Mouse (Mus musculus): ENCODE measurements around the gene Ank. TPM values are rescaled to one million over a fixed set of nuclear protein-coding genes. Genes with fewer than 3 reads are reported as not detected.

Ank gene
- total and polyA plus RNA-seq, 3 experiments = 0.04 to 0.15 TPM; not detected in 1

DNA sequence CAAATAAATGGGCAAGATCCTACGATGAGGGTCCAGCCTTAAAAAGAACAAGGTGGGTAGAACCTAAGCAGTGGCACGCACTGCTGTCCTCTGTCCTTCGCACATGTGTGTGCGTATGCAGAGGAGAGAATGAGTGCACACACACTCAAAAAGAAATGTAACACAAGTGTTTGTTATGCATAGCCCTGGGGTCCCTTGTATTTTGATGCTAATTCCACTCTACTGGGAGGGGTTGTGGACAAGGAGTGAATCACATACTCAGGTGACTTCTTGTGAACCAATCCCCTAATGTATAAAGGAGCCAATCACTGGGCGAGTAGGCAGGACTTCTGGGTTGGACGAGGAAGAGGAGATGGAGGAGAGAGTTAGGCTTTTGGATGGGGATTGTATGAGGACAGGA lies 44.9 kb upstream of the Ank start:
- Histone ChIP-seq H3K9ac (ENCODE audit: control insufficient read depth, low read depth, low read length, poor library complexity, severe bottlenecking) (no peak overlapping the region), H3K4me1 (ENCODE audit: control insufficient read depth in 1 of 2, insufficient read depth in 2 of 2, low read length in 2 of 2) (no peaks in the 10 kb centered on the region), H3K79me2 (ENCODE audit: control insufficient read depth, insufficient read depth, low read length, poor library complexity) (no peaks in the 10 kb centered on the region), H3K27me3 (ENCODE audit: control insufficient read depth in 1 of 2, insufficient read depth in 2 of 2, low read length in 2 of 2) (no peaks in the 10 kb centered on the region), H3K27ac (ENCODE audit: control insufficient read depth, low read depth, low read length) (no peak overlapping the region), H3K36me3 (ENCODE audit: control insufficient read depth in 1 of 2, insufficient read depth in 2 of 2, low read length in 2 of 2) (no peaks in the 10 kb centered on the region), H3K9me3 (replicated peaks; ENCODE audit: insufficient read depth, low read length) (no peaks in the 10 kb centered on the region), H3K4me3 (ENCODE audit: control insufficient read depth in 1 of 2, insufficient read depth in 1 of 2, low read depth in 2 of 2, low read length in 2 of 2) (no peak overlapping the region)
- TF ChIP-seq SIN3A (IDR thresholded peaks at IDR 0.05; ENCODE audit: low read length) (no peak), USF1 (IDR thresholded peaks at IDR 0.05; ENCODE audit: low read depth, low read length) (no peak), GATA1 (IDR thresholded peaks at IDR 0.05; ENCODE audit: low read depth, low read length) (no peak), CTCF (IDR thresholded peaks at IDR 0.05 in 2 of 3, conservative IDR thresholded peaks at IDR 0.05 in 1 of 3; ENCODE audit: control insufficient read depth in 1 of 3, insufficient read depth in 1 of 3, low read depth in 2 of 3, low read length in 3 of 3, poor library complexity in 1 of 3, severe bottlenecking in 1 of 3) (no peak), CHD1 (IDR thresholded peaks at IDR 0.05; ENCODE audit: low read depth, low read length) (no peak), USF2 (IDR thresholded peaks at IDR 0.05; ENCODE audit: borderline replicate concordance in 1 of 2, insufficient read depth in 1 of 2, low read depth in 1 of 2, low read length in 2 of 2) (no peak), ELF1 (IDR thresholded peaks at IDR 0.05; ENCODE audit: low read depth, low read length) (no peak), SMC3 (IDR thresholded peaks at IDR 0.05; ENCODE audit: low read depth, low read length) (no peak), MYC (IDR thresholded peaks at IDR 0.05; ENCODE audit: low read depth, low read length) (no peak), ZNF384 (IDR thresholded peaks at IDR 0.05; ENCODE audit: low read depth, low read length) (no peak), HCFC1 (IDR thresholded peaks at IDR 0.05; ENCODE audit: low read depth, low read length) (no peak), GABPA (IDR thresholded peaks at IDR 0.05; ENCODE audit: low read depth, low read length) (no peak)
- no peak for DNase-seq (ENCODE audit: low read depth, low spot score)

DNA sequence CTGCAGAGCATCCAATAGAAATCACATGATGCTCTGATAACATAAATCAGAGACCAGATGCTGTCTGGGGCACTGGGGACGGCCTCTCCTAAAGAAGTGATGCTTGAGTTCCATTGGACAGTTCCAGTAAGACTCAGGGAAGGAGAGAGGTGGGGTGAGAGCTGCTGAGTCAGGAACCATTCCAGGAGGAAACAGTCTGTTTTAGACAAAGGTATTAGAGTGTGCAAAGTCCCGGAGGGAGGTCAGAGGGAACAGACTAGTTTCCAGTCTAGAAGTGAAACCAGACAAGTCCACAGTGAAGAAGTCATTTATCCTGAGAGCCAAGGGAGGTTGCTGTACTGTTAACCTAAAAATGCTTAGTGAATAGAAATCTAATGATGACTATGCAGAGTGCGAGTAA lies 38.9 kb upstream of the Ank start:
- DNase-seq (ENCODE audit: low read depth, low spot score) = no peak
- Histone ChIP-seq H3K9ac (ENCODE audit: control insufficient read depth, low read depth, low read length, poor library complexity, severe bottlenecking) (no peak overlapping the region), H3K9me3 (replicated peaks; ENCODE audit: insufficient read depth, low read length) (no peaks in the 10 kb centered on the region), H3K79me2 (ENCODE audit: control insufficient read depth, insufficient read depth, low read length, poor library complexity) (no peaks in the 10 kb centered on the region), H3K4me1 (ENCODE audit: control insufficient read depth in 1 of 2, insufficient read depth in 2 of 2, low read length in 2 of 2) (no peaks in the 10 kb centered on the region), H3K27me3 (ENCODE audit: control insufficient read depth in 1 of 2, insufficient read depth in 2 of 2, low read length in 2 of 2) (no peaks in the 10 kb centered on the region), H3K4me3 (ENCODE audit: control insufficient read depth in 1 of 2, insufficient read depth in 1 of 2, low read depth in 2 of 2, low read length in 2 of 2) (no peak overlapping the region), H3K27ac (ENCODE audit: control insufficient read depth, low read depth, low read length) (no peak overlapping the region), H3K36me3 (ENCODE audit: control insufficient read depth in 1 of 2, insufficient read depth in 2 of 2, low read length in 2 of 2) (no peaks in the 10 kb centered on the region)
- TF ChIP-seq ETS1 (IDR thresholded peaks at IDR 0.05; ENCODE audit: low read depth, low read length) = no peak
- TF ChIP-seq POLR2AphosphoS5 (IDR thresholded peaks at IDR 0.05; ENCODE audit: borderline replicate concordance, low read depth, low read length) = no peak

DNA sequence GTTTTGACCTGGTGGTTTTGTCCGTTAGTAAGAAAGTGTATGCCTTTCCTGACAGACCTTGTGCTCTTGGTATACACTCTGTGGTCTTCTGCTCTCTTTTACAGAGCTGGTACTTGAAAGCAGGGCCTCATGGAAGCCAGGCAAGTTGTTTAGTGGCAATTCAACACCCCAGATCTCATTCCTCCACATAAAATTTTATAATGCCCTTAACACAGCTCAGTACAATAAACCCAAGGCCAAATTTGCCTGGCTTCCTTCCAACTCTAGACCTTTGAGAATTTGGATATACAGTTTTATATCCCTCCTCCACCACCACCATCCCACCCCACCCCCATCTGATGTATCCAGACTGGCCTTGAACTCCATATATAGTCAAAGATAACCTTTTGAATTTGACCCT lies 36.2 kb upstream of the Ank start:
- no peak overlapping the region for H3K27ac ChIP-seq (ENCODE audit: control insufficient read depth, low read depth, low read length)
- no peaks in the 10 kb centered on the region for H3K79me2 ChIP-seq (ENCODE audit: control insufficient read depth, insufficient read depth, low read length, poor library complexity)
- no peaks in the 10 kb centered on the region for H3K27me3 ChIP-seq (ENCODE audit: control insufficient read depth in 1 of 2, insufficient read depth in 2 of 2, low read length in 2 of 2)
- no peak for TF ChIP-seq ZMIZ1 (IDR thresholded peaks at IDR 0.05; ENCODE audit: low read depth, low read length)
- TF ChIP-seq E2F4 (IDR thresholded peaks at IDR 0.05; ENCODE audit: borderline replicate concordance, low read depth, low read length) = no peak
- TF ChIP-seq USF2 (IDR thresholded peaks at IDR 0.05; ENCODE audit: borderline replicate concordance in 1 of 2, insufficient read depth in 1 of 2, low read depth in 1 of 2, low read length in 2 of 2) = no peak
- no peak for TF ChIP-seq ZNF384 (IDR thresholded peaks at IDR 0.05; ENCODE audit: low read depth, low read length)
- TF ChIP-seq ELF1 (IDR thresholded peaks at IDR 0.05; ENCODE audit: low read depth, low read length) = no peak
- no peaks in the 10 kb centered on the region for H3K9me3 ChIP-seq (replicated peaks; ENCODE audit: insufficient read depth, low read length)
- H3K4me3 ChIP-seq (ENCODE audit: control insufficient read depth in 1 of 2, insufficient read depth in 1 of 2, low read depth in 2 of 2, low read length in 2 of 2) = no peak overlapping the region
- no peak overlapping the region for H3K9ac ChIP-seq (ENCODE audit: control insufficient read depth, low read depth, low read length, poor library complexity, severe bottlenecking)
- no peaks in the 10 kb centered on the region for H3K36me3 ChIP-seq (ENCODE audit: control insufficient read depth in 1 of 2, insufficient read depth in 2 of 2, low read length in 2 of 2)
- DNase-seq (ENCODE audit: low read depth, low spot score) = no peak
- H3K4me1 ChIP-seq (ENCODE audit: control insufficient read depth in 1 of 2, insufficient read depth in 2 of 2, low read length in 2 of 2) = no peaks in the 10 kb centered on the region

Data from MEL (cell line).